Mouse (Mus musculus) cerebellum, adult 2 months (tissue): ENCODE results near the gene Arl8a.

ENCODE experiments used
- CTCF ChIP-seq: fragments of 200-500 bp; IDR thresholded peaks from 2 replicates; pipeline ENCODE4 v1.5.1; 2011; ENCODE audit warnings: low read depth, mild to moderate bottlenecking, control low read depth, low read length, moderate library complexity, borderline replicate concordance; ENCODE audit not compliant: insufficient read depth
- POLR2A ChIP-seq: fragments of 200-500 bp; IDR thresholded peaks from 2 replicates; pipeline ENCODE4 v1.6.1; 2011; ENCODE audit warnings: low read length, control low read depth, borderline replicate concordance; ENCODE audit not compliant: insufficient read depth

- TF ChIP-seq CTCF (peak; percentile 93), POLR2A (no peak)
Observed at GRCm38 (mm10) chr1:135110075-135110474, 36.5 kb upstream of the Arl8a start.
